Mouse (Mus musculus): ENCODE measurements around the gene Tmtc2.

The Tmtc2 gene

GRCm38 (mm10) chr10:105165291-105165690 lies 409.0 kb downstream of the Tmtc2 start:
- no peak for DNase-seq (ENCODE audit: low spot score in 2 of 2)

- DNase-seq (ENCODE audit: low spot score in 2 of 2) = no peak
Measured at GRCm38 (mm10) chr10:105153789-105154188, 420.5 kb downstream of the Tmtc2 start.

GRCm38 (mm10) chr10:105144382-105144781 lies 429.9 kb downstream of the Tmtc2 start:
- DNase-seq (ENCODE audit: low spot score in 2 of 2) = no peak

GRCm38 (mm10) chr10:105142201-105142600 lies 432.1 kb downstream of the Tmtc2 start:
- no peak for DNase-seq (ENCODE audit: low spot score in 2 of 2)

Measured in spleen, postnatal 10 days (tissue).